Mouse (Mus musculus) embryo, embryonic 9.5 days (tissue): ENCODE results near the gene Cacnb1.
A peak's percentile ranks its signal among the peaks of the same experiment; 100 is the strongest.

Source experiments
- DNase-seq: peaks from one replicate; pipeline ENCODE4 v3.0.0-alpha.2; 2017; ENCODE audit errors: extremely low spot score

The Cacnb1 gene

DNA sequence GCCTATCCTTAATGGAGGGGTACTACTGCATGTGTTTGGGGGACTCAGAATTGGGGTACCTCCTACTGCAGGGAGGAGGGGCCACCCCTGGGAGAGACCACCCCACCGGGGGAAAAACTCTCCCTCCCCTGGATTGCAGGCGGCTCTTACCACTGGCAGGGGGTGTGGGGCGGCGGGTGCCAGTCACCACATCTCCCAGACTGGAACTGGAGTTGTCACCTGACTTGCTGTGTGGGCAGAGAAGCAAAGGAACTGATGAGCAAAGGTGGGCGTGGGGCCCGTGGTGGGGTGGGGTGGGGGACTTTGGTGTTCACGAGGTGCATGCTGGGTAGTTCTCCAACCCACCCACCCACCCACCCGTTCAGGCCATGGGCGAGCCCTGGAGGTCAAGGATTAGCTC is 11.1 kb downstream of the Cacnb1 start:
- DNase-seq, result no peak

DNA sequence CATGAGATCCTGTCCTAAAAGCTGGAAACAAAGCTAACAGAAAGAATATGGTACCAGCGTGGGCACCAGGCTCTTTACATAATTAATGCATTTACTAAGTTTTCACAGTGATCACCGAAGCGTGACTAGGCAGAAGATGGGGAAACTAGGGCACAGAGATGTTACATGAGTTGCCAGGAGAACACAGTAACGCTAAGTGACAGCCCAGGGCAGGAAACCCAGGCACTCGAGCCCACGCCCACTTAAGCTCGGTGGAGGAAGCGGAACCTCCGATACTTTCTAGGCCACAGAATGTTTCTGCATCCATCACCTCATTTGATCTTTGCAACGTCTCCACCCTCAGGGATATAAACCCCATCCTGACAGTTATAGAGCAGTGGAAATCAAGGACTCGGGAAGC is 14.7 kb downstream of the Cacnb1 start:
- no peak for DNase-seq

DNA sequence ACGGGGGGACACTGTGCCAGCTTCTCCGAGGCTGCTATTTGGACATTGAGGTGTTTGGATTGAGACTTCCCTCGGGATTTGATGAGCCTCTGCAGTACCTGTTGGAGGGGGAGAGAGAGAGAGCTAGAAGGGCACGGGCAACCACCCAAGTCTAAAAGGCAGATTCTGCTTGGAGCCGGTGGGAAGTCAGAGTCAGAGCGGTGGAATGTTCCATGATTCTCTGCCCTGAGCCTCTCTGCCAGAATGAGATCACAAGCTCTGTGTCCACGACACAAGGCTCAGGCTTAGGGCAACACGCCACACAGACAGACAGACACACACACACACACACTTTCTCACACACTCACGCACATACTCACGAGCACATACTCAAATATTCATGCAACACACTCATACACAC is 17.1 kb downstream of the Cacnb1 start:
- no peak for DNase-seq

DNA sequence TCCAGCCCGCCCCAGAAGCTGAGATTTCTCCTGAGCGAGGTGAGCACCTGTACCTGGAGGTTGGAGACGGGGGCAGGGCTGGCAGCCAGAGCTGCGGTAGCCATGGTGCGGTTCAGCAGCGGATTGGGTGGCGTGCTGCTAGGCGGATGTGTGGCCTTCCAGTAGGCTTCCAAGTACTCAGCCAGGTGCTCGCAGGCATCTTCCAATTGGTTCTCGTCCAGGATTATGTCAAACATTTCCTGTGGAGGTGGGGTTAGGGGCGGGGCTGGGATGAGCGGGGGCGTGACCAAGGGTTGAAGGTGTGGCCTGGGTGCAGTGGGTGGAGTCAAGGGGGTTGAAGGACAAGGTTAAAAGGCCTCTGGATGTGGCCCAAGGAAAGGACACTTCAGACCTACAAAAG is 17.8 kb downstream of the Cacnb1 start:
- DNase-seq, result no peak

DNA sequence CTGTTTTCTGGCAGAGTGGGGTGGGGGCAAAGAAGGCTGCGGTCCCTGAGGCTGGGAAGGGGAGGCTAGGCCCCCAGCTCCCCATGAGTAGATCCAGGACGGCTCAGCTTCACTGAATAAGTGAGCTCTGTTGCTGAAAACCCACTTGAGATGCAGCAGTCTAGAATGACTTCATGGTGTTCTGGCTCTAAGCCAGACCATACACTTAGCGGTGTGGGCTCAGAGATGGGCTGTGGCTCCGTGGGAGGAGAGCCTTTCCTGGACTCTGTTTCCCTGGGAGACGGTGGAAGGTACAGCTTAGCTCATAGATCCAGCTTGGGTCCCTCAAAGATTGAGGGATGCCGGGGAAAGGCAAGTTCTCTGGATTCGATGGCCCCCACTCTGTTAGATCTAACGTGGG is 18.7 kb downstream of the Cacnb1 start:
- no peak for DNase-seq

DNA sequence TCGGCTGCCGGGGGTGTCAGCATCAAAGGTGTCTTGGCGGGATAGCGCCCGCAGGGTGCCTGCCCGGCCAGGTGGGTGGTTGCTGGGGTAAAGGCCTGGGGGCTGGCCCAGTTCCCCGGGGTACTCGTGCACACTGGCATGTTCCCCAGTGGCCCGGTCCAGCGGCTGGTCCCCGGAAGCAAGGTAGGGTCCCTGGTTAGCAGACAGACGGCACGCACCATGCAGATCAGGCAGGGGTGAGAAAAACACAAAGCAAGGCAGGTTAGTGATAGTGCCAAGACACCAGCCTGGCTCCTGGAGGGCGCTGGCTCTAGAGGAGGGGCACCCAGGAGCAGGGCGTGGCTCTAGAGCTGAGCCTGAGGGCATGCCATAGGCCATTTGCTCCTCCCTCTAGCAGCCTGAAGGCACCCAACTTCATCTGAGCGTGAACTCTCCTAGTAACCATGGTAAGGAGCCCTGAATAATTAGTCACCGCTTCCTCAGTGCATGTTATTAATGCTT is 19.6 kb downstream of the Cacnb1 start:
- no peak for DNase-seq

DNA sequence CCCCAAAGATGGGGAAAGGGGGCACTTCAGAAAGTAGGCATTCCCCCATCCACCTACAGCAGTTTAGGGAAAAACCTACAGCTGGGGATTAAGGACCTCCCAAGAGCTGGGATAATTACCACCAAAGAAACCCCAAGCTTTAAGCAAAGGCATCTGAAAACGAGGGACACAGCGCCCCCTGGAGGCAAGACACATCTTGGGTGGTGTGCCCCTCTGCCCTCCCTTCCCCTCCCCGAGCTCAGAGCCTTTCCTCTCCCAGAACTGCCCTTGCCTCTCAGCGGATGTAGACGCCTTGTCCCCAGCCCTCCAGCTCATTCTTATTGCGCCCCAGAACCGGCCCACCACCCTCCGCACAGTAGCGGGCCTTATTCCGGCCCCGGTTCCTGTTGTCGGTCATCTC is 20.2 kb downstream of the Cacnb1 start:
- DNase-seq, result peak; percentile 82

DNA sequence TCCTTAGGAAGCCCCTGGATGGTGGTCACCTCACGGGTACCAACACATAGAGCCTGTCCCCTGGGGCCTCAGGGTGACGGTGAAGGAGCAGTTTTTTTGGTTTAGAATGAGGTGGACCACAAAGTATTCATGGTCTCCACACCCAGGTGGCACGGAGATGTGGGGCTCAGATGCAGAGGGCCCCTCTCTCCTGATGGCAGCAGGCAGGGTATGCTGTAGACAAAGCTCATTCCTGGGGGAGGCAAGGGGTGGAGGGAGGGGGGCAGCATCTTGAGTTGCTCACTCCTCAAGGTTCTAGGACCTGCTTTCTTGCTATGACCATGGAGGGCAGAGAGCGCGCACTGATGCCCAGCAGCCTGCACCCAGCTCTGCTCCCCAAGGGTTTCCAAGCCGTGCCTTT is 20.8 kb downstream of the Cacnb1 start:
- no peak for DNase-seq

DNA sequence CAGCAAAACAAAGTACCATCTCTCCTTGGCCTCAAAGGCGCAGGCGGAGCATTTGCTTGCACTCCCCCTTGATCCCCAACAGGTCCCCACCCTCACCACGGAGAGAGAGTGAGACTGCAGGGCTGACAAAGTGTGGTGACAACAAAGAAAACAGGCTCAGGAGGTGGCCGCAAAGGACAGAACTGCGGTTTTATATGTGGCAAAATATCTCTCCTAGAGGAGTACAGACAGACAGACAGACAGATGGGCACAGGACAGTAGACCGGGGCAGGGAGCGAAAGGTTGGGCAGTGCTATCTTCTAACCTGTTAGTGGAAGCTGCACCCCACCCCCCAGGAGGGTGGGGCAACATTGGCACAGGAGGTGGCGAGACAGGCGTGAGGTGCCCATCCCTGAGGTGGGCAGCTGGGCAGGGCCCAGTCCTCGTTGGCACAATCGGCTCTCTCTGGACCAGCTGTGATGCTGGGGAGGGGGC is 21.4 kb downstream of the Cacnb1 start:
- DNase-seq, result no peak

DNA sequence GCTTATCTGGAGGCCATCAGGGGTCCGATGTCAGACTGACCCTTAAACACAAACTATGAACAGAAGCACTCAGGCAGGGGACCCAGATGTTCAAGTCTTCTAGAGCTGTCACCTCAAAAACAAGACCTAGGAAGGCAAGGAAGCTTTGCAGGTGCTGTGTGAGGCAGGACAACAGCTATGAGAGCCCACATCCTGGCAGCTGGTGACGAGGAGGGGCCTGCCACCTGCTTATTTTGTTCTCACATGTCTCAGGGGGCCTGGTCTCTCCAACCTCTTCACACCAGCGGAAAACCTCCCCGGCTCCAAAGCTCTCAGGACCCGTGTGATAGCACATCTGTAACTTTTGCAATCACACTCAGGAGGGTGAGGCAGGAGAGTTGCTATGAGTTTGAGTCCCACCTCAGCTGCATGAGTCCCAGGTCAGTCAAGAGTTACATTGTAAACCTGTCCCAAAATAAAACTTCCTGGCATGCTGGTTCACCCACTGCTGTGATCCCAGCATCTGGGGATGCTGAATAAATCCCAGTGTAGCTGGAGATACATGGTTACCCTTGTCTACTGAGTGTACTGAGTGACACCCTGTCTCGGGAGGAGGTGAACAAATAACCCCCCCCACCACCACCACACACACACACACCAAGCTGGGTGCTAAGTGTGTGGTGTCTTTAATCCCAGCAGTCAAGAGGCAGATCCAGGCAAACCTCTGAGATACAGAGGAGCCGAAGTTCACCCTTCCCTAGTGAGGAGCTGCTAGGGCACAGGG is 22.3 kb downstream of the Cacnb1 start:
- no peak for DNase-seq

DNA sequence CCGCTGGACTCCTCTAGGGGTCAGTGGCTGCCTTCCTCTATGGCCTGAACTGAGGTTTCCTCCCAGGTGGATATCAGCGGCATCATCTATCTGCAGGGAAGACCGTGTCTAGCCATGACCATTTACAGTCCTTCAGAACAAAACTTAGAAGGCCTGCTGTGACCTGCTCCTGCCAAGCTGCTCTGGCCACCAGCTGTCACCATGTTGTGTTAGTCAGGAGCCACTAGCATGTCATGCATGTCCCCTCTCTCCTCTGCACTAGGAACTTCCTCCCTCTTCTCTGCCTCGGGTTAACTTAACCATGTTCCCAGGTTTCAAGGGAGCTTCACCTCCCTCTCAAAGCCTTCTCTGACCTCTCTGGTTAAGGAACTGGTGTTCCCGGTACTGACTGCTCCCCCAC is 23.1 kb downstream of the Cacnb1 start:
- no peak for DNase-seq

DNA sequence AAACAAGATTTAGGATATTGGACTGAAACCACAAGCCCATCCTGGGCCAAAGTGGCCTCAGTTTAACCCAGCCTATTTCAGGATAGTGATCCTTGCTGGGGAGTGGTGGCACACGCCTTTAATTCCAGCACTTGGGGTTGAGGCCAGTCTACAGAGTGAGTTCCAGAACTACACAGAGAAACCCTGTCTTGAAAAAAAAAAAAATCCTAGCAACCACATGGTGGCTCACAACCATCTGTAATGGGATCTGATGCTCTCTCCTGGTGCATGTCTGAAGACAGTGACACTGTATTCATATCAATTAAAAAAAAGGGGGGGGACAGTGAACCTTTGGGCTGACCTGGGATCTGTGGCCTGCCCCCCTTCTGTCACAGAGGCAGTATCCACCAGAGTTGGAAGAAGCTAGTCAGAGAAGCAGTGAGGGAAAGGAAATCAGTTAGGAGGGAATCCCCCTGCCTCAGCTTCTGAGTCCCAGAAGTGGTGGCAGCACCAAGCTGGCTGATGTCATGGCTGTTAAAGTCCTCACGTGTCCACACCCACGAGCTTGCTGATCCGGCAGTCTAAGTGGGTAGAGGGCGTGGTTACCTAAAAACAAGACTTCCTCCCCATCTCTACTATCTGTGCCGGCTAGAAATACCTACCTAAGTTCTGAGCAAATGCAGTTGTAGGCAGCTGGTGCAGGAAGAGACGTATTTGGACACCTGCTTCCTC is 23.8 kb downstream of the Cacnb1 start:
- DNase-seq, result no peak

DNA sequence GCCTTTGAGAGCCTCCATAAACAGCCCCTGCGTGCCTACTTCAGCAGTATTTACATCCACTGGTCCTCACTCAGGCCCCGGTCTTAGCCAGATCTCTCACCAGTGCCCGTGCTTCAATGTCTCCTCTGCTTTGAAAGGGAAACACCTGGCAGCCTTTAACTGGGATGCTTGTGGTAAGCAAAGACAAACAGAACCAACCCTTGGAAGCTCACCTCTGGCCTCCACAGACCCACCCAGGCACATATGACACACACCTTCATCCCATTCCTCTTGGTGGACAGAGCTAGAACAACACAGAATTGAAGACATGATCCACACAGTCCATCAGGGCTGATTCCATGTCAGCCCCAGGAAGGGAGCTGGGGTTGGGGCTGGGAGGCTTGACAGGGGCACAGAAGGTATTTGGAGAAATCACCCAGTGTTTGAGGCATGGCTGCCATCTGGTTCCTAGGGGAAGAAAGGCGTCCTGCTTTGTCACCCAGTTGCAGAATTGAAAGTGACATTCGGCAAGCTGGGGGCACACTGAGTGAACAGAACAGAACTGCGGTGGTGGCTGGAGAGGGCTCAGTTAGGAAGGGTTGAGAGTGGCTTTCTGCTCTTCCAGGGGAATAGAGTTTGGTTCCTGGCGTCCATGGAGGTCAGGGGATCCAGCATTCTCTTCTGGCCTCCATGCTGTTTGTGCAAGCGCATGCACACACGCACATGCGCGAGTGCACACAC is 24.6 kb downstream of the Cacnb1 start:
- DNase-seq, result no peak

DNA sequence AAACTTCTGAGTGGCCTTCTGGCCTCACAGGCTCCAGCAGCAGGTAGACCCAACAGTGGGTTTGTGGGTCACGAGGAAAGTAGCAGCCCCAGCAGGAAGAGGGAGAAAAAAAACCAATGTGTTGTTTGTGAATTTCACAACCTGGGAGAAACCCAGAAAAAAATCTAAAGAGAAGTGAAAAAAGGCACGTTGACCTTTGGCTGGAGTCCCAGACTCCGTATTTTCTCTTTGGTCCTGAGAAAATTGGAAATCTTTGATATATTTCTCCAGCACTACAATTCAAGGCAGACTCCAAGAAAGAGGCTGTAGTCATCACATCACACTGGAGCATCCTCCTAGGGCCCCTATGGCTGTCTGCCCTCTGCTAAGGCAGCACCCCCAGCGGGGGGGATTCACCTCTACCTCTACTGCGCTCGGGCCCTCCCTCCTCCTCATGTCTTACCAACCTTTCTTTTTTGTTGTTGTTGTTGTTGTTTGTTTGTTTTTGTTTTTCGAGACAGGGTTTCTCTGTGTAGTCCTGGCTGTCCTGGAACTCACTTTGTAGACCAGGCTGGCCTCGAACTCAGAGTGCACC is 25.4 kb downstream of the Cacnb1 start:
- DNase-seq, result no peak

DNA sequence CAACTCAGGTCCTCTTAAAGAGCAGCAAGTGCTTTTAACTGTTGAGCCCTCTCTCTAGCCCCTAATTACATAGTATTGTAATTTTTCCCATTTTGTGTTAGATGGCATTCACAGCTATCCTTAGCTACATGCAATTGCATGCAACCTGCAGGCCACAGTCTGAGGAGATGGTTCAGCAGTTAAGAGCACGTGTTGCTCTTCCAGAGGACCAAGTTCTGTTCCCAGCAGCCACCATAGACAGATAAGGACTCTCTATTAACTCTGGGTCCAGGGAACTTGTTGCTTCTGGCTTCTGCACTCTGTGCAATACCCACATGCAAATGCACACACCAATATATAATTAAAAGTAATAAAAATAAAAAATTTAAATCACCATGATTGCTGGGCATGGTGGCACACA is 26.1 kb downstream of the Cacnb1 start:
- no peak for DNase-seq

DNA sequence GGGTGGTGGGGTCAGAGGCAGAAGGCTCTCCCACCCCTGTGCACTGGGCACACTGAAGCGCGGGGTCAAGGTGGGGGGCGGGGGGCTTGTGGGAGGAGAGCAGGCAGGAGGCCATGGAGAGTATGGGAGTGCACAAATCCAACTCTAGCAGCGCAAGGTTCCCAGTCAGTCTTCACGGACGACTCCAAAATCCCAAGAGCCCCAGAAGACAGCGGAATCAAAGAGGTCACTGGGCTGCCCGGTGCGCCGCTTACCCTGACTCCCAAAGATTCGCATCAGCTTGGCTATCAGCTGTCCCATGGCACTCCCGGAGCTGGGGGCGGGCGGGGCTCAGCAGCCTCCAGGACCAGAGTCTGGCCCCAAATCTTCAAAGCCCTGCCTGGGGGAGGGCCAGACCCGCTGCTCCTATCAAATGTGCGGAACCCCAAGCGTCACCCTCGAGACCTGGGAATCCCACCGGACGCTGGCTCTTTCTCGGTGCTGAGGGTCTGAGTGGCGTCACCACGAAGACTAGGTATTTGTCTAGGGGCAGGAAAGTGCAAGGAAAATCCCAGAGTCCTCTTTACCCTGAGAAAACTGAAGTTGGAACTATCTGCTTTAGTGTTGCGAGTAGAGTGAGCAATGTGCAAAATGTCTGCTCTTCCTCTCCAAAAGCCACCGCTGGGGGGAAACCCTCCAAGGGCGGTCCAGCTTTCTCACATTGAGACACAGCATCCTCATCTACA is 27.1 kb downstream of the Cacnb1 start, which contains the start of gene Arl5c:
Arl5c (minus strand) TSS at position 618 of the 725 bp plus-strand sequence.
- peak; percentile 65 for DNase-seq

DNA sequence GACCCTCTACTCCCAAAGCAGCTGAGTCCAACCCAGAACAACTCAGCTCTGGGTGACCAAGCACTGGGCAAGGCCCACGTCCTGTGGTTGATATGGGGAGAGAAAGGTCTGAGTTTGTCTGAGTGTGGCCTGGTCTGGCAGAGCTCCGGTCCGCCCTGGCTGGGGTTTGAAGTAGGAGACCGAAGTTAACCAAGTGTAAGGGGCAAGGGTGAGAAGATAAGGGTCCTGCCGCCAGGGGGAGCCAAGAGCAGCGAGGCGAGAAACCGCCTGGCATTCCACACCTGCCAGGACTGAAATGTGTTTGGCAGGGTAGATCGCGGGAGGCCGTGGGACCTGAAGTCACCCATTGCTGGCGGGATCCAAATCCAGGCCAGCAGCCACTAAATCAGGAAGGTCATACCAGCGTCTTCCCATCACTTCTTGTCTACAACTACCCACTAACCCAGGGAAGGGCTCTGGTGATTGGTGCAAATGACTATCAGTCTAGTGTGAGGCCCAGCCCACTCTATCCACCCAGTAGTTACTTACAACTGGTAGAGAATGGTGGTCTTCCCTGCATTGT is 28.2 kb downstream of the Cacnb1 start:
- peak; percentile 79 for DNase-seq

DNA sequence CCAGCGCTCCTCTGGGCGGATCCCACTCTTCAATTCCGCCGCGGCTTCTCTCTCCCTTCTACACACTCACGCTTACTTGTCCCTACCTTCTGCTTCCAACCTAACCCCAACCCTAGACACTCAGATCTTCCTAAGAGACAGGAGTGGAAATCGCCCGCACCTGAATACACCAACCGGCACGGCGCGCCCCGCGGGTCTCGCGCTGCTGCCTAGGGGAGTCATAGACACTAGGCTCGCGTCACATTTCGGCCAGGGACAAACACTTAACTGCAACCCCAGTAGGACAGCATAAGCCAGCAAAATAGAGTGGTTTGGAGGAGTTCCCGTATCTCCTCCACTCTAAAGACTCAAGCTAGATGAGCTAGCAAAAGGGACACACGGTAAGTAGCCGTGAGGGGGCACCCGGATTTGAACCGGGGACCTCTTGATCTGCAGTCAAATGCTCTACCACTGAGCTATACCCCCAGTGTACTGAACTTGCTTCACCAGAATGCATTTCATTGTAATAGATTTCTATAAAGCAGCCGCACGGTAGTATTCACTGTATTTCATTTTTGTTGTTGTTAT is 34.2 kb downstream of the Cacnb1 start:
- peak; percentile 93 for DNase-seq

DNA sequence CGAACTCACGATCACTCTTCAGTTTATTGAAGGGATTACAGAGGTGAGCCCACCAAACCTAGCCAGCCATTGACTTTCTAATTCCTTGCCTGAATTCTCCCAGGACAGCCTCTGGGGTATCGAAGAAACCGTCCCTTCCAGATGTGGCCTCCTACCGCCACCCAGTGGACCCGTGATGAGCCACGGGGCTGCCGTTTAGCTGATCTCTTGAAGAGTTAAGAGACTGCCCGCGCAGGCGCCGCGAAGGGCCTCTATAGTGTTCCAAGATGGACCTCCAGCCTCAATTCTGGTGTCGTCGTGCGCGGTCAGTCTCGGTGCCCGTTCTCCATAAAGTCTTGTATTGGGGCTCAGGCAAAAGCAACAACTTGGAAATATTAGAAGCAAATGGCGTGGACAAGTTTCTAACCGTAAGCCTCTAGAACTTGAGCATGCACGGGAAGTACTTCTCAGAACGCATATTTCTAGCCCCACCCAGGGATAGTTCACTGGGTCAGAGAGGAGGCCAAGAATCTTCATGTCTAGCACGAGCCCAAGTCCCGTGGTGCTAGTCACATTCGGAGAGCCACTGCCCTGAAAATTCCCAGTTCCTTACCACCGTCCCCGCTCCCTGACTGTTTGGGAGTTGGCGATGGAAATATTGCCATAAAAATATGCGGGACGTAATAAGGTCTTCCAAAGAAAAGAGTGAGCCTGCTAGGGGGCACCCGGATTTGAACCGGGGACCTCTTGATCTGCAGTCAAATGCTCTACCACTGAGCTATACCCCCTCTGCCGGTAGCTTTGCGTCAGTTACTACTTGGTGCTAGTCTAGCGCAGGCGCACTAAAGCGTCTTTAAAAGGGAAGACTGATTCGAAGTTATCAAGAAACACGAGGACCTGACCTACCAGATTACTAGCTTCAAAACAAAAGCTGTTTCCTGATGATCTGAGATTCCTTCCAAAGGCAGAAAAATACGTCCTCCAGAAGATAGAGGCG is 35.0 kb downstream of the Cacnb1 start:
- peak; percentile 95 for DNase-seq
